Mouse (Mus musculus): ENCODE measurements around the gene Hdc. TPM values are rescaled to one million over a fixed set of nuclear protein-coding genes. Genes with fewer than 3 reads are reported as not detected.

Hdc gene
- polyA plus RNA-seq, 1 experiment from 2014 or later: 1.6 TPM

GRCm38 (mm10) chr2:126575391-126576176, 43.5 kb downstream of the Hdc start:
- Histone ChIP-seq H3K9ac (ENCODE audit: low read length) (no peak overlapping the region), H3K9me3 (ENCODE audit: control insufficient read depth, low read length) (no peaks in the 10 kb centered on the region; the same call in 1 of the 2 replicates), H3K27me3 (replicated peaks; ENCODE audit: control insufficient read depth, insufficient read depth, low read length) (no peaks in the 10 kb centered on the region), H3K36me3 (ENCODE audit: control insufficient read depth, insufficient read depth, low read length) (no peaks in the 10 kb centered on the region), H3K4me3 (ENCODE audit: low read depth, low read length) (no peak overlapping the region), H3K27ac (ENCODE audit: low read depth) (no peak overlapping the region), H3K4me2 (ENCODE audit: low read length) (no peak overlapping the region), H3K4me1 (replicated peaks; ENCODE audit: control insufficient read depth, insufficient read depth, low read length) (no peaks in the 10 kb centered on the region)
- 76% methylated on average over 11 of the region's 11 CpGs for WGBS
- no peak for DNase-seq (ENCODE audit: low spot score)
- ATAC-seq (replicated peaks; ENCODE audit: low FRiP score, low TSS enrichment, low read depth): no peak

- Histone ChIP-seq H3K36me3 (ENCODE audit: control insufficient read depth, insufficient read depth, low read length) (no peaks in the 10 kb centered on the region), H3K9ac (ENCODE audit: low read length) (no peak overlapping the region), H3K27ac (ENCODE audit: low read depth) (no peak overlapping the region), H3K4me3 (ENCODE audit: low read depth, low read length) (no peak overlapping the region), H3K27me3 (replicated peaks; ENCODE audit: control insufficient read depth, insufficient read depth, low read length) (no peaks in the 10 kb centered on the region), H3K4me1 (replicated peaks; ENCODE audit: control insufficient read depth, insufficient read depth, low read length) (no peaks in the 10 kb centered on the region), H3K4me2 (ENCODE audit: low read length) (no peak overlapping the region), H3K9me3 (ENCODE audit: control insufficient read depth, low read length) (no peaks in the 10 kb centered on the region; the same call in 1 of the 2 replicates)
- ATAC-seq (replicated peaks; ENCODE audit: low FRiP score, low TSS enrichment, low read depth): no peak
- no peak for DNase-seq (ENCODE audit: low spot score)
- WGBS: 84% methylated on average over 4 of the region's 4 CpGs
Measured at GRCm38 (mm10) chr2:126572747-126573146, 46.4 kb downstream of the Hdc start.

GRCm38 (mm10) chr2:126572163-126572562, 46.9 kb downstream of the Hdc start:
- no peaks in the 10 kb centered on the region for H3K36me3 ChIP-seq (ENCODE audit: control insufficient read depth, insufficient read depth, low read length)
- no peak overlapping the region for H3K4me2 ChIP-seq (ENCODE audit: low read length)
- no peak overlapping the region for H3K9ac ChIP-seq (ENCODE audit: low read length)
- H3K4me3 ChIP-seq (ENCODE audit: low read depth, low read length): no peak overlapping the region
- DNase-seq (ENCODE audit: low spot score) (no peak), ATAC-seq (replicated peaks; ENCODE audit: low FRiP score, low TSS enrichment, low read depth) (no peak)
- H3K27ac ChIP-seq (ENCODE audit: low read depth): no peak overlapping the region
- H3K27me3 ChIP-seq (replicated peaks; ENCODE audit: control insufficient read depth, insufficient read depth, low read length): no peaks in the 10 kb centered on the region
- H3K4me1 ChIP-seq (replicated peaks; ENCODE audit: control insufficient read depth, insufficient read depth, low read length): no peaks in the 10 kb centered on the region
- WGBS: 76% methylated on average over 1 of the region's 1 CpGs
- no peaks in the 10 kb centered on the region; the same call in 1 of the 2 replicates for H3K9me3 ChIP-seq (ENCODE audit: control insufficient read depth, low read length)

GRCm38 (mm10) chr2:126563411-126564105, 55.5 kb downstream of the Hdc start:
- WGBS: 70% methylated on average over 17 of the region's 17 CpGs
- no peaks in the 10 kb centered on the region for H3K36me3 ChIP-seq (ENCODE audit: control insufficient read depth, insufficient read depth, low read length)
- H3K4me3 ChIP-seq (ENCODE audit: low read depth, low read length): no peak overlapping the region
- DNase-seq (ENCODE audit: low spot score): no peak
- no peak for ATAC-seq (replicated peaks; ENCODE audit: low FRiP score, low TSS enrichment, low read depth)
- H3K9ac ChIP-seq (ENCODE audit: low read length): no peak overlapping the region
- H3K4me1 ChIP-seq (replicated peaks; ENCODE audit: control insufficient read depth, insufficient read depth, low read length): no peaks in the 10 kb centered on the region
- H3K27ac ChIP-seq (ENCODE audit: low read depth): no peak overlapping the region
- no peaks in the 10 kb centered on the region for H3K27me3 ChIP-seq (replicated peaks; ENCODE audit: control insufficient read depth, insufficient read depth, low read length)
- H3K9me3 ChIP-seq (ENCODE audit: control insufficient read depth, low read length): no peaks in the 10 kb centered on the region
- H3K4me2 ChIP-seq (ENCODE audit: low read length): no peak overlapping the region

GRCm38 (mm10) chr2:126560094-126560493, 59.0 kb downstream of the Hdc start:
- no peak overlapping the region for H3K4me2 ChIP-seq (ENCODE audit: low read length)
- ATAC-seq (replicated peaks; ENCODE audit: low FRiP score, low TSS enrichment, low read depth) (no peak), DNase-seq (ENCODE audit: low spot score) (no peak)
- H3K9me3 ChIP-seq (ENCODE audit: control insufficient read depth, low read length): no peaks in the 10 kb centered on the region
- H3K27ac ChIP-seq (ENCODE audit: low read depth): no peak overlapping the region
- 97% methylated on average over 1 of the region's 1 CpGs for WGBS
- no peaks in the 10 kb centered on the region for H3K4me1 ChIP-seq (replicated peaks; ENCODE audit: control insufficient read depth, insufficient read depth, low read length)
- peaks cover 4% of the 10 kb centered on the region; the same call in 1 of the 2 replicates for H3K27me3 ChIP-seq (replicated peaks; ENCODE audit: control insufficient read depth, insufficient read depth, low read length)
- no peak overlapping the region for H3K4me3 ChIP-seq (ENCODE audit: low read depth, low read length)
- no peaks in the 10 kb centered on the region for H3K36me3 ChIP-seq (ENCODE audit: control insufficient read depth, insufficient read depth, low read length)
- H3K9ac ChIP-seq (ENCODE audit: low read length): no peak overlapping the region

DNA sequence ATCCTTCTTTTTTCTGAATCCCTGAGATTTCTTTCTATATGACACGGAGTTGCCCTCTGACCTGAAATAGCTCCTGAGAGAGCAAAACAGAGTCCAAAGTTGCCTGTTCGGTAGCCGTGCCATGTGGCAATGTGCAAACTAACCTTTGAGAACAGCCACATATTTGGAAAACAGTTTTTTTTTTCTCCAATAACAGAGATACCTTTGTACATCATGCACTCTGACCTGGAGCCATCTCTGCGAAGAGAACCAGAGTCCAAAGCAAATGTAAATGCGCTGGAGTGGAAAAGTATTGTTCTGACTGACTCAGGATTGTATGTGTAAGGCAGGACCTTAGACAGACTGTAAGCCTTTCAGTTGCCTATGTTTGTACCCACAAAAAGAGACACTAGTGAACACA, 63.6 kb downstream of the Hdc start:
- WGBS: 84% methylated on average over 5 of the region's 5 CpGs

GRCm38 (mm10) chr2:126553291-126553639, 65.8 kb downstream of the Hdc start:
- Histone ChIP-seq H3K4me2 (ENCODE audit: low read length) (peak overlapping the region; percentile 95), H3K9me3 (ENCODE audit: control insufficient read depth, low read length) (no peaks in the 10 kb centered on the region), H3K36me3 (ENCODE audit: control insufficient read depth, insufficient read depth, low read length) (no peaks in the 10 kb centered on the region), H3K4me1 (replicated peaks; ENCODE audit: control insufficient read depth, insufficient read depth, low read length) (peaks cover 9% of the 10 kb centered on the region; the same call in 1 of the 2 replicates), H3K4me3 (ENCODE audit: low read depth, low read length) (peak overlapping the region; percentile 44), H3K27ac (ENCODE audit: low read depth) (no peak overlapping the region), H3K27me3 (replicated peaks; ENCODE audit: control insufficient read depth, insufficient read depth, low read length) (peaks cover 45% of the 10 kb centered on the region), H3K9ac (ENCODE audit: low read length) (no peak overlapping the region; the same call in 1 of the 2 replicates)
- no peak for DNase-seq (ENCODE audit: low spot score)
- peak; percentile 55; the same call in 1 of the 2 replicates for ATAC-seq (replicated peaks; ENCODE audit: low FRiP score, low TSS enrichment, low read depth)
- WGBS: 3% methylated on average over 26 of the region's 26 CpGs

More for the DNA sequence above, 63.6 kb downstream of the Hdc start:
- H3K4me1 ChIP-seq (replicated peaks; ENCODE audit: control insufficient read depth, insufficient read depth, low read length): peaks cover 9% of the 10 kb centered on the region; the same call in 1 of the 2 replicates
- DNase-seq (ENCODE audit: low spot score) (no peak), ATAC-seq (replicated peaks; ENCODE audit: low FRiP score, low TSS enrichment, low read depth) (no peak)
- H3K9me3 ChIP-seq (ENCODE audit: control insufficient read depth, low read length): no peaks in the 10 kb centered on the region
- no peaks in the 10 kb centered on the region for H3K36me3 ChIP-seq (ENCODE audit: control insufficient read depth, insufficient read depth, low read length)
- H3K4me2 ChIP-seq (ENCODE audit: low read length): no peak overlapping the region
- H3K4me3 ChIP-seq (ENCODE audit: low read depth, low read length): no peak overlapping the region
- H3K27ac ChIP-seq (ENCODE audit: low read depth): no peak overlapping the region
- H3K9ac ChIP-seq (ENCODE audit: low read length): no peak overlapping the region
- H3K27me3 ChIP-seq (replicated peaks; ENCODE audit: control insufficient read depth, insufficient read depth, low read length): peaks cover 45% of the 10 kb centered on the region

DNA sequence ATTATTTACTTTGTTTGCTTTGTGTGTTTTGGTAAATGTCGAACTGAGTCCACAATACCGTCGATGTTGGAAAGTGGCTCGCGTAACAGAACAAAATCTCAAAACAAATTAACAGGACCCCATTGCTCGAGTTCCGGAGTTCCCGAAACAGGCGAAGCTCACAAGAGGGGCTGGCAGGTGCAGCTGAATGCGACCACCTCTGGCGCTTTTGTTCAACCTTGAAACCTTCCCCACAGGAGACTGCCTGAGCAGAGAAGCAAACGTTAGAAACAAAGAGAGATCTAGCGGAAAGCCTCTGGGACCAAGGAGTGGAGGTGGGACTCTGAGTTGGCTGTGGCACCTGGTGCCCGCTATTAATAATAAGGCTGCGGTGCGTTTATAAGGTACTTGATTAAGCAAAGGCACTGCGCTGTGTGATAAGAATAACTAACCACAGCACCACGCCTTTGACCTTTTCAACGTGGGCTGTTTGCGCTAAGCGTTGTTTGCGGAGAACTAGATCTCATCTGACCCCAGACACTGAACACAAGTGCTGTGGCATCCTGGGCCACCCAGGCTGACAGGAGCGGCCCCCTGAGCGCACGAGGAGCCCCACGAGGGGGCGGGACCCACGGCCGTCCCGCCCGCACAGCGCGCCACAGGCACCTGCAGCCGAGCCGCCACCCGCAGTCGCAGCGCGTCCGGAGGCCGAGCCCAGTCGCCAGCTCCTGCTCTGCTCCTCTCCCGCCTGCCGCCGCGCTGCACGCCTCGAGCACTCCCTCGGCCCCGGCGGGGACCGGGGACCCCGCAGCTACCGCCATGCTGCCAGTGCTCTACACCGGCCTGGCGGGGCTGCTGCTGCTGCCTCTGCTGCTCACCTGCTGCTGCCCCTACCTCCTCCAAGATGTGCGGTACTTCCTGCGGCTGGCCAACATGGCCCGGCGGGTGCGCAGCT, 66.5 kb downstream of the Hdc start, which contains the start of gene Slc27a2:
TSS of gene Slc27a2 (plus strand) at position 51 of the 934 bp plus-strand sequence.
- Histone ChIP-seq H3K4me3 (ENCODE audit: low read depth, low read length) (peak within 1 kb of the TSS; percentile 44), H3K4me2 (ENCODE audit: low read length) (peak within 1 kb of the TSS; percentile 95), H3K36me3 (ENCODE audit: control insufficient read depth, insufficient read depth, low read length) (no peaks in the 10 kb centered on the region), H3K4me1 (replicated peaks; ENCODE audit: control insufficient read depth, insufficient read depth, low read length) (peaks cover 9% of the 10 kb centered on the region; the same call in 1 of the 2 replicates), H3K27ac (ENCODE audit: low read depth) (no peak within 1 kb of the TSS), H3K27me3 (replicated peaks; ENCODE audit: control insufficient read depth, insufficient read depth, low read length) (peaks cover 45% of the 10 kb centered on the region), H3K9ac (ENCODE audit: low read length) (no peak within 1 kb of the TSS; the same call in 1 of the 2 replicates), H3K9me3 (ENCODE audit: control insufficient read depth, low read length) (no peaks in the 10 kb centered on the region)
- ATAC-seq (replicated peaks; ENCODE audit: low FRiP score, low TSS enrichment, low read depth): peak; percentile 78
- 2% methylated on average over 59 of the region's 61 CpGs for WGBS
- peak; percentile 73 for DNase-seq (ENCODE audit: low spot score)

All from intestine, embryonic 14.5 days (tissue).